Mouse (Mus musculus): ENCODE data around the gene Klhl41. TPM values are rescaled to one million over a fixed set of nuclear protein-coding genes. Genes with fewer than 3 reads are reported as not detected.
A peak's percentile ranks its signal among the peaks of the same experiment; 100 is the strongest.

Klhl41 gene
- polyA plus RNA-seq, 1 experiment = not detected

DNA sequence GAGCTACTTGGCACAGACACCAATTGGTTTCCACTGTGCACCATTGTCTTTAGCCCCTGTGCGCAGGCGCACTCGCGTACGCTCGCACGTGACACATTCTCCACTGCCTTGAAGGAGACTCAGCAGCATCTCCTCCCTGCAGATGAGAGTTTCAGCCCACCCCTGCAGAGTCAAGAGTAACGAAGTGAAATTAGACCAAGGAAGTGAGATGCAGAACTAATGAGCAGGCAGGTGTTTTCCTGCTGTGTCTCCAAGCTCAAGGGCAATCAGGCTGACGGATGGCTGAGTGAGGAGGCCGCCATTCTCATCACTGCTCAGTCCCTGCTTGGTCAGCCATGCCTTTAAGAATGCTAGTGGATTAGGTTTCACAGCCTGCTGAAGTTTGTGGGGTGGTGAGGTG is 29.8 kb upstream of the Klhl41 start:
- Histone ChIP-seq H3K27me3 (ENCODE audit: control insufficient read depth, insufficient read depth, low read length) (no peaks in the 10 kb centered on the region), H3K4me3 (ENCODE audit: extremely low read depth, insufficient read depth, insufficient read length) (no peak overlapping the region), H3K4me1 (ENCODE audit: control insufficient read depth, insufficient read depth, insufficient read length) (no peaks in the 10 kb centered on the region; the same call in 1 of the 2 replicates), H3K36me3 (ENCODE audit: control insufficient read depth, insufficient read depth, low read length) (no peaks in the 10 kb centered on the region), H3K27ac (ENCODE audit: insufficient read depth, low read length) (no peak overlapping the region)
- DNase-seq (ENCODE audit: low read depth in 1 of 2, low spot score in 2 of 2) = no peak
- TF ChIP-seq POLR2A (IDR thresholded peaks at IDR 0.05; ENCODE audit: low read depth, low read length) = no peak
- TF ChIP-seq CTCF (IDR thresholded peaks at IDR 0.05; ENCODE audit: extremely low read depth, insufficient read depth, insufficient read length, insufficient replicate concordance) = no peak
- 55% methylated on average over 10 of the region's 10 CpGs for WGBS

DNA sequence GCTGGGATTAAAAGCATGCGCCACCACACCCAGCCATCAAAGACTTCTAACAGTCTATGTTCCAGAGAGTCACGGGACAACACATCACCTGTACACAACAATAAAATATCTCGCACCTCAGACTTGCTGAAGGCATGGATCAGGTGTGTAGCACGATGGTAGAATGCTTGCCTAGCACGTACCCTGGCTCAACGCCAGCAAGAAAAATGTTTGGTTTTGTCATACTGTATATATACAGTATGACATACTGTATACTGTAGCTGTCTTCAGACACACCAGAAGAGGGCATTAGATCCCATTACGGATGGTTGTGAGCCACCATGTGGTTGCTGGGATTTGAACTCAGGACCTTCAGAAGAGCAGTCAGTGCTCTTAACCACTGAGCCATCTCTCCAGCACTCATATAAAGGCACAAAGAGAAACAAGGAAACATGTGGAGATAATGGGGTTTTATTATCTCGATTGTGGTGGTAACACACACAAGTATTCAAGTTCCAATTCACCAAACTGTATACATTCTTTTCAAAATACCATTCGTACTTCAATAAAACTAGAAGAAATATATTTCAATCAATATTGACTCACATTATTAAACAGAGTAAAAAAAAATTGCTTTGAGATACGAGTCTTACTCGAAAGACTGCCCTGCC is 24.8 kb upstream of the Klhl41 start:
- 92% methylated on average over 11 of the region's 11 CpGs for WGBS
- TF ChIP-seq CTCF (IDR thresholded peaks at IDR 0.05; ENCODE audit: extremely low read depth, insufficient read depth, insufficient read length, insufficient replicate concordance) (no peak), POLR2A (IDR thresholded peaks at IDR 0.05; ENCODE audit: low read depth, low read length) (no peak)
- H3K4me3 ChIP-seq (ENCODE audit: extremely low read depth, insufficient read depth, insufficient read length) = no peak overlapping the region
- peaks cover 3% of the 10 kb centered on the region; the same call in 1 of the 2 replicates for H3K4me1 ChIP-seq (ENCODE audit: control insufficient read depth, insufficient read depth, insufficient read length)
- H3K27me3 ChIP-seq (ENCODE audit: control insufficient read depth, insufficient read depth, low read length) = no peaks in the 10 kb centered on the region
- no peak for DNase-seq (ENCODE audit: low read depth in 1 of 2, low spot score in 2 of 2)
- no peaks in the 10 kb centered on the region for H3K36me3 ChIP-seq (ENCODE audit: control insufficient read depth, insufficient read depth, low read length)
- H3K27ac ChIP-seq (ENCODE audit: insufficient read depth, low read length) = no peak overlapping the region

DNA sequence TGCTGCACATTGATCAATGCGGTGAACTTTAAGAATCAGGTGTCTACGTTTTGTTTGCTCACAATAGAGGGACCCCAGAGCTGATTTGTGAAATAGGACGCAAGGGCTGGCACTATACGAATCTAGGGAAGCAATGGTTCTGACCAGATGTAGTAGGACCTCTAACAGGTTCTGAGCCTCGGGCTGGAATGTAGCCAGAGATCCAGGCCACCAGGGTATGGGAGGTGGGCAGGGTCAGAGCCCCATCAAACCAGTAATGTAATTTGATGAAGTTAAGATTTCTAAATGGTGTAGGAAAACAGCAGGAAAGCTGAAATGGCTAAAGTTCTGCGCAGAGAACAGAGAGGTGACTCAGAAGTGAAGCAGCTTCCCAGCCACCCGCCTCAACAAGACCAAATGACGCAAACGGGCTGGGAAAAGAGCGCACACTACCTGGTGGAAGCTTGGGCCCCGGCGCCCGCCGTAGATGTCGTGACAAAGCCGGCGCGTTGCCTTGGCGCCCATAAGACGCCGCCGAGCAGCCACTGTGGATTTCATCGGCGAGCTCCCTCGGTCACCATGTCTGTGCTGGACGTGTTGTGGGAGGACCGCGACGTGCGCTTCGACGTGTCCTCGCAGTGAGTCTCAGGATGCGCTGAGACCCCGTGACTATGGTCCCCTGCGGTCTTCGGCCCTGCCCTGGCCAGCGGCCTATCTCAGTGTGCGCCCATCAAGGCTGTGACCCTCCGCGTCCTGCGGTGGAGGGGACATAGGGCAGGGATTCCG is 23.0 kb upstream of the Klhl41 start, which contains the start of gene Bbs5:
Gene Bbs5 (plus strand): TSS at position 446 of the 765 bp plus-strand sequence.
- H3K4me3 ChIP-seq (ENCODE audit: extremely low read depth, insufficient read depth, insufficient read length) = peak within 1 kb of the TSS; percentile 74
- H3K27ac ChIP-seq (ENCODE audit: insufficient read depth, low read length) = no peak within 1 kb of the TSS
- H3K36me3 ChIP-seq (ENCODE audit: control insufficient read depth, insufficient read depth, low read length) = no peaks in the 10 kb centered on the region
- TF ChIP-seq CTCF (IDR thresholded peaks at IDR 0.05; ENCODE audit: extremely low read depth, insufficient read depth, insufficient read length, insufficient replicate concordance) (no peak), POLR2A (IDR thresholded peaks at IDR 0.05; ENCODE audit: low read depth, low read length) (no peak)
- H3K4me1 ChIP-seq (ENCODE audit: control insufficient read depth, insufficient read depth, insufficient read length) = peaks cover 3% of the 10 kb centered on the region; the same call in 1 of the 2 replicates
- WGBS = 6% methylated on average over 43 of the region's 43 CpGs
- H3K27me3 ChIP-seq (ENCODE audit: control insufficient read depth, insufficient read depth, low read length) = no peaks in the 10 kb centered on the region
- peak in 1 of 2 experiments; percentile 67 for DNase-seq (ENCODE audit: low read depth in 1 of 2, low spot score in 2 of 2)

DNA sequence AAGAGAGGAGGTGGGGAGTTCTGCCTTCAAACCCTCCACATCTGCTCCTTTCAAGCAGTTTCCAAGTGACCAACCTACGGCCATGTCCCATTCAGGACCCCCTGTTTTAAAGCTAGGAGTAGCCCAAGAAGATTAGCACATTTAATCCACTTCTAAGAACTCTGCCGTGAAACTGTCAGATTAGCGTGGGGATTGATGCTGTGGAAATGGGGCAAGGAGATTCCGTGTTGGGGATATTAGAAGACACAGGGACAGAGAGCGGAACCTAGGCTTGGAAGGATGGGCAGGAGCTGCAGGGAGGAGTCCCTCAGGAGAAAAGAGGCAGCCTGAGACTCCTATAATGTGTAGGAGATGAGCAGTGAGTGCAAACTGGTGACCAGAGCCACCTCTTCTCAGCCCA is 20.2 kb upstream of the Klhl41 start:
- Histone ChIP-seq H3K27me3 (ENCODE audit: control insufficient read depth, insufficient read depth, low read length) (no peaks in the 10 kb centered on the region), H3K36me3 (ENCODE audit: control insufficient read depth, insufficient read depth, low read length) (no peaks in the 10 kb centered on the region), H3K4me1 (ENCODE audit: control insufficient read depth, insufficient read depth, insufficient read length) (peaks cover 3% of the 10 kb centered on the region; the same call in 1 of the 2 replicates), H3K4me3 (ENCODE audit: extremely low read depth, insufficient read depth, insufficient read length) (no peak overlapping the region), H3K27ac (ENCODE audit: insufficient read depth, low read length) (no peak overlapping the region)
- DNase-seq (ENCODE audit: low read depth in 1 of 2, low spot score in 2 of 2) = no peak
- TF ChIP-seq CTCF (IDR thresholded peaks at IDR 0.05; ENCODE audit: extremely low read depth, insufficient read depth, insufficient read length, insufficient replicate concordance) (no peak), POLR2A (IDR thresholded peaks at IDR 0.05; ENCODE audit: low read depth, low read length) (no peak)
- 93% methylated on average over 5 of the region's 5 CpGs for WGBS

DNA sequence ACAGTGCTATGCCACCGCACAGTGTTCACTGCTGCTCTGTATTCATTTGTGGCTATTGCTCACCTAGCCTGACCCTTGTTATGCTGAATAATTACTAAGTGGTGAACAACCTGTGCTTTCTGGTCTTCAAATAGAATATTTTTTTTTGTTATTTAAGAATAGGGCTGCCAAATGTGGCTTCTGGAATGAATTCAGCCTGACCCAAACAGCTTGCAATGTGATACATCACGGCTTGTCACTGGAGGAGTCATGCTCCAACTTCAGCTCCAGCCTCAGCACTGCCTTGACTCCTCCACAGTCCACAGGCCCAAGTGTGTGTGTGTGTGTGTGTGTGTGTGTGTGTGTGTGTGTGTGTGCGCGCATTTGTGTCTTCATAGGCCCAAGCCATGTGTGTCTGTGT is 10.6 kb upstream of the Klhl41 start:
- H3K4me1 ChIP-seq (ENCODE audit: control insufficient read depth, insufficient read depth, insufficient read length) = no peaks in the 10 kb centered on the region
- no peak for DNase-seq (ENCODE audit: low read depth in 1 of 2, low spot score in 2 of 2)
- no peak overlapping the region for H3K4me3 ChIP-seq (ENCODE audit: extremely low read depth, insufficient read depth, insufficient read length)
- H3K27me3 ChIP-seq (ENCODE audit: control insufficient read depth, insufficient read depth, low read length) = no peaks in the 10 kb centered on the region
- 100% methylated on average over 4 of the region's 4 CpGs for WGBS
- no peak overlapping the region for H3K27ac ChIP-seq (ENCODE audit: insufficient read depth, low read length)
- no peaks in the 10 kb centered on the region for H3K36me3 ChIP-seq (ENCODE audit: control insufficient read depth, insufficient read depth, low read length)
- TF ChIP-seq POLR2A (IDR thresholded peaks at IDR 0.05; ENCODE audit: low read depth, low read length) (no peak), CTCF (IDR thresholded peaks at IDR 0.05; ENCODE audit: extremely low read depth, insufficient read depth, insufficient read length, insufficient replicate concordance) (no peak)

DNA sequence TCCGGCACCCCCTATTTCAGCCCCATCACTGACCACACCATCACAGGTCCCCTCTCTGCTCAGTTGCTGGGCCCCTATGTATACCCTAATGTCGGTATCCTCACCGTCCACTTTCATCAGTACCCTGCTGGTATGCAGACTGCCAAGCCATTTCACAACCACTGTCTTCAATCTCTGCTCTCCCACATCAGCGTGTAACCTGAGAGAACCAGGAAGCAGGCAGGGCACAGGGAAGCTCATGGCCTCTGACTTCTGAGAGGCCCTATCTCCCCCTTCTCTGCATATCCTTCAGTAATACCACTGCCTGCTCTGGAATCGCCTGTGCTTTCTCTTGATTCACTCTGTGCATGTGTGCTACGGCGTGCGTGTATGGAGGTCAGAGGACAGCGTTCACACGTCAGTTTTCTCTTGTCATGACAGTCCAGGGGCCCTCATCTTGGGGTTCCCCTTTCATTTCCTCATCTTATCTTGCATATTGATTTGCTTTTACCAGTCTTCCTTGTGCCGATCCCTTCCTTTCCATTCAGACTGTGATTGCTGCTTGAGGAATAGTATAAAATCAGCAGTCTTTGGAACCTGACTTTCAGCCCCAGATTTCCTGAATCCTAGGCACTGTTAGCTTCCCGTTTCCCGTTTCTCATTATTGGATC is 6.0 kb upstream of the Klhl41 start:
- no peak for DNase-seq (ENCODE audit: low read depth in 1 of 2, low spot score in 2 of 2)
- H3K4me1 ChIP-seq (ENCODE audit: control insufficient read depth, insufficient read depth, insufficient read length) = no peaks in the 10 kb centered on the region
- TF ChIP-seq POLR2A (IDR thresholded peaks at IDR 0.05; ENCODE audit: low read depth, low read length) = no peak
- no peak for TF ChIP-seq CTCF (IDR thresholded peaks at IDR 0.05; ENCODE audit: extremely low read depth, insufficient read depth, insufficient read length, insufficient replicate concordance)
- H3K27me3 ChIP-seq (ENCODE audit: control insufficient read depth, insufficient read depth, low read length) = no peaks in the 10 kb centered on the region
- no peak overlapping the region for H3K27ac ChIP-seq (ENCODE audit: insufficient read depth, low read length)
- WGBS = 79% methylated on average over 13 of the region's 13 CpGs
- H3K36me3 ChIP-seq (ENCODE audit: control insufficient read depth, insufficient read depth, low read length) = no peaks in the 10 kb centered on the region
- no peak overlapping the region for H3K4me3 ChIP-seq (ENCODE audit: extremely low read depth, insufficient read depth, insufficient read length)
